Mouse (Mus musculus): ENCODE measurements around the gene Porcn.

The Porcn gene

GRCm38 (mm10) chrX:8206694-8207197 lies 421 bp upstream of the Porcn start:
- no peak for DNase-seq (ENCODE audit: low spot score in 2 of 2)

GRCm38 (mm10) chrX:8205551-8205950 lies 774 bp downstream of the Porcn start:
- no peak for DNase-seq (ENCODE audit: low spot score in 2 of 2)

GRCm38 (mm10) chrX:8205088-8205487 lies 1.2 kb downstream of the Porcn start:
- no peak for DNase-seq (ENCODE audit: low spot score in 2 of 2)

DNA sequence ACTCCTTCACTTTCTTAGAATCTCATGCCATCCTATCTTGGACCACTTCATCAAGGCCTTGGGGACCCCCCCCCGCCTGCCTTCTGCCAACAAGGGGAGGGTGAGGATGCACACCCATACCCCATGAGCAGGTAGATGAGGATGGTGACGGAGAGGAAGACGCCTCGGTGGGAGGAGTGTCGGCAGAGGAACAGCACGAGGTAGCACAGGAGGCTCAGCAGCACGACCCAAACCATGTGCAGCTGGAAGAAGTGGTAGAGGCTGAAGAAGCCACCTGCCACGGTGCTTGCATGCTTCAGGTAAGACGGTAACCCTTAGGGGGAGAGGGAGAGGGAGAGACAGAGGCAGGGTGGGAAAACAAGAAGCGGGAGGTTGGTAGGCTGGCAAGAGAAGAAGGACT lies 2.2 kb downstream of the Porcn start:
- DNase-seq (ENCODE audit: low spot score in 2 of 2): no peak

- DNase-seq (ENCODE audit: low spot score in 2 of 2): no peak
Measured at GRCm38 (mm10) chrX:8203105-8203504, 3.2 kb downstream of the Porcn start.

DNA sequence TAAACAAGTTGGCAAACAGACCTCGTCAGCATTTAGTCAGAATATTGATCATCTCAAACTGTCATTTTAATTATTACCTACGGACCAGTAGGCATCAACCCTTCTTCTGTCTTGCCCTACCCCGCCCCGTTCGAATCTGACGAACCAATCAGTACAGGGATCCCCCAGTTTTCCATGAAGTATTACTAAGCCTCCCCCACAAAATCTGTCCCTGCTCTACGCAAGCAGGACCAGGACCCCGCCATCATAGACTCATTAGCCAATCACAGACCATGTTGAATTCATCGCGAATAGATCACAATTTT lies 13.0 kb downstream of the Porcn start, which contains the start of gene Ebp:
Gene Ebp, minus strand, starts transcription at position 94 of the 305 bp plus-strand sequence.
- DNase-seq (ENCODE audit: low spot score in 2 of 2): no peak

GRCm38 (mm10) chrX:8192640-8193418 lies 13.5 kb downstream of the Porcn start:
- peak; percentile 71 to 76 for DNase-seq (ENCODE audit: low spot score in 2 of 2)

GRCm38 (mm10) chrX:8192126-8192639 lies 14.1 kb downstream of the Porcn start:
- peak in 1 of 2 experiments; percentile 18 for DNase-seq (ENCODE audit: low spot score in 2 of 2)

DNA sequence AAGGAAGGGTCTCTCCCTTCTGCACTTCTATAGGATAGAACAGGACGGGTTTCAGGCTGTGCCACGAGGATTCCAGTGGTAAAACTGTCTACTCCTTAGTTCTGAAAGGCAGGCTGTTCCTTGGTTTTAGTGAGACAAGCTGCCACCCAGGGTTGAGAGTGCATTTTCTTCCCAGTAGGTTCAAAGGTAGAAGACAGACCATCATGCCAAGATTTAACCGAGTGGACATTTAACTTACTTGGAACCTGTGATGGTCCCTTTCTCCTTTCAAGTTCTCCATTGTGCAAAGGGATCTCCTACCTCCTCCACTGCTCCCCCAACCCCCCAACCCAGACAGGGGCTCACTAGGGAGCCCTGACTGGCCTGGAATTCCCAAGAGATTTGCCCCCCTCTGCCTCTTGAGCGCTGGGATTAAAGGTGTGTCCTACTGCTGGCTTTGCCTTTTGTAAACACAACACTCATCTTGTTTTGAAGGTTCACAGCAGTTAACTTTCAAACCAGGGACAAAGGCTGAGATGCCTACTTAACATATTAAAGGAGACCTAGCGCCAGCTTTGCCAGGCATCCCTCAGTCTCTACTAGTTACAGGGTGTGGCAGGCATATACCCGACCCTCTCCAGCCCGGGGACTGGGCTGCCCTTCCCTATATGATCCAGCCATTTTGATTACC lies 23.3 kb downstream of the Porcn start:
- DNase-seq (ENCODE audit: low spot score in 2 of 2): no peak

DNA sequence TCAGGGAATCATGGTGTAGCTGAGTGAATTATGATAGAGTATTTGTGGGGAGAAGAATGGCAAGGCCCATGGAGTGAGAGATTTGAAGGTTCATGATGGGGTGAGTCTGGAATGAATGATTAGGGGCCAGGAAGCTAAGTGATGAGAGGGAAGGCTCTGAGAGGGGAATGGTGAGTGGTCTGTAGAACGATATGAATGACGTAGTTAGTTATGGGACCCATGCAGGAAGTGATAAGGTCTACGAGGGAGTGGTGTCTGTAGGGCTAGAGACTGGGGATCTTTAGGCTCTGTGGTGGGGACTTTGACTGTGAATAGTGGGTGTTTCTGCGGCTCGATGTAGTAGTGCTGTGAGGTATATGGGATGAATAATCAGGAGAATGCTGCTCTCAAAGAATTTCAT lies 26.7 kb downstream of the Porcn start:
- no peak for DNase-seq (ENCODE audit: low spot score in 2 of 2)

- DNase-seq (ENCODE audit: low spot score in 2 of 2): no peak
Measured at GRCm38 (mm10) chrX:8178871-8179270, 27.5 kb downstream of the Porcn start.

GRCm38 (mm10) chrX:8175504-8176385 lies 30.6 kb downstream of the Porcn start, which contains the start of gene Tbc1d25:
TSS of gene Tbc1d25 (minus strand) at chrX:8176181.
- DNase-seq (ENCODE audit: low spot score in 2 of 2): peak; percentile 80

GRCm38 (mm10) chrX:8175169-8175503 lies 31.2 kb downstream of the Porcn start:
- no peak for DNase-seq (ENCODE audit: low spot score in 2 of 2)

GRCm38 (mm10) chrX:8167716-8168647 lies 38.3 kb downstream of the Porcn start:
- no peak for DNase-seq (ENCODE audit: low spot score in 2 of 2)

DNA sequence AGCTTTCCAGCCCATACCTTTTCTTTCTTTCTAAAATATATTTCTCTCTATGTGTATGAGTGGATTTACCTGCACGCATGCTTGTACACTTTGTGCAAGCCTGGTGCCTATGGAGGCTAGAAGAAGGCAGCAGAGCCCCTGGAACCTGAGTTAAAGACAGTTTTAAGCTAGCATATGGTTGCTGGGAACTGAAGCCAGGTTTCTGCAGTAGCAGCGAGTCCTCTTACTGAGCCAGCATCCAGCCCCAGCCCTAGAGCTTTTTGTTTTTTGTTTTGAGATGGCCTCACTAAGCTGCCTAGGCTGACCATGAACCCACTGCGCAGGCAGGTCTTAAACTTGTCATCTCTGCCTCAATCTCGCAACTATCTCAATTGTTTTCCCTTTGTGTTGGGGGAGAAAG lies 41.9 kb downstream of the Porcn start:
- no peak for DNase-seq (ENCODE audit: low spot score in 2 of 2)

GRCm38 (mm10) chrX:8163076-8163475 lies 43.2 kb downstream of the Porcn start:
- DNase-seq (ENCODE audit: low spot score in 2 of 2): no peak

GRCm38 (mm10) chrX:8145153-8145991 lies 61.0 kb downstream of the Porcn start, which contains the start of gene Rbm3:
TSS of gene Rbm3 (minus strand) at chrX:8145880.
- peak; percentile 76 to 87 for DNase-seq (ENCODE audit: low spot score in 2 of 2)

Data from urinary bladder, postnatal 4 days (tissue).